Mouse (Mus musculus) left cerebral cortex, postnatal 10 days (tissue): ENCODE measurements at regions not wholly inside any gene's neighbourhood (a gene's known extent, or its start where the extent isn't known, plus 50 kb on each side); places are given as distances from the start of the nearest gene placed in this dataset.
A peak's percentile ranks its signal among the peaks of the same experiment; 100 is the strongest.

Source experiments
- DNase-seq, 2 experiments: peaks; one replicate each; pipeline ENCODE4 v3.0.0; 2021 to 2022; ENCODE audit warnings: low spot score in 2 of 2, mixed read lengths in 1 of 2; ENCODE audit errors: extremely low spot score in 1 of 2
- intact Hi-C: fragments of 180-260 bp; cut with DNase I; formaldehyde crosslinking; loops from one replicate; pipeline ENCODE4 v1.15.1; 2025

DNA sequence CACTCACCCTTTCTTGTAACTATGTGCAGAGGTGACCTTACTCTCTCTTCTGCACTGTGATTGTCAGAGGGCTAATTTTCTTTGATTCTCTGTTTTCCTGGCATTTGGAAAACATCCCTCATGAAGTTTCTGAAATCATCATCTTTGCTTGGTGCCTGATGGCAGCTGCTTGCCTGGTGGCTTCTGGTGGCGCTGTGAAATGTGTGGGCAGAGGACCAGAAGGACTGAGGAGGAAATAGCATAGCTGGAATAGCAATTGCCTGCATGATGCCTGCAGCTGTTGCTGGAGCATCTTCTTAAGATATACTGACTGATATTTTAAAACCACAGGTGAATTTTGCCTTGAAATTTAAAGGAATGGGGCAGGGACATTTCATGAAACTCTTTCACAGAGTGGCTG is 502.6 kb upstream of the Pkn2 start:
- intact Hi-C loops: loop anchor here (5.0 kb wide), 1 partner anchor 142 kb away; no protein-coding TSS in a partner anchor
- peak; percentile 32 to 38 for DNase-seq

DNA sequence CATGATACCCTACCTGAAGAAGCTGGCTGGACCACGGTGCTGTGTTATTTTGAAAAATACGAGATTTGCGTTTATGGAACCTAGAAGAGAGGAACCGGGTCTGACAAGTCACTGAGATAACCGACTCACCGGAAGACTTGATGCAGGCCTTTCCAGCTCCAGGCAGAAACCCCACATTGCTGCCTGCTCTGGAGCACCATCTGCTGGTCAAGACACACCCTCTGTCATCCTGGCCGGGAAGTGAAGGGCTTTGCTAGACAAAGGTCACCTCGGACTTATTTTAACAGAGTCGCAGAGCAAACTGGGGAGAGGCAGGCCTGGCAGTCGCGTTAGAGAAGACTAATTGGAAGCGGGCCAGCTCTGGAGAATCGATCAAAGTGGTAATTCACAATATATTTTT is 497.4 kb upstream of the Pkn2 start:
- intact Hi-C loops: no loop called here

DNA sequence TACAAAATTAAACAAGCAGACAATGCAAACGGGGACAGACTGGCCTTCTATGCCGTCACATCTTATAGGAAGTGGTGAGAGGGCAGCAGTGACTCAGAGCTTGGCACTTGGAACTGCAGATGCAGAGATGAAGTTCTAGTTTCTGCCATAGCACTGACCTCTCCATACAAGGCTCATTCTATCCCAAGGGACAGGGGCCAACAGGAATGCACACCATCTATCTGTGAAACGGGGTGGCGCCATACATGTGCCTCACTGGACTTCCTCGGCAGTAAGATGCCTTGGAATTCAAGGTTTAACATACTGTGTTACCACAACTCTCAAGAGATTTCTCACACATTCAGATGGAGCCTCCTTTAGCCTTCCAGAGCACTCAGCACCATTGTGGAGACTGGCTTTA is 495.6 kb upstream of the Pkn2 start:
- no peak for DNase-seq
- intact Hi-C loops: no loop called here

More for the DNA sequence above, 497.4 kb upstream of the Pkn2 start:
- DNase-seq: peak; percentile 35 to 65

DNA sequence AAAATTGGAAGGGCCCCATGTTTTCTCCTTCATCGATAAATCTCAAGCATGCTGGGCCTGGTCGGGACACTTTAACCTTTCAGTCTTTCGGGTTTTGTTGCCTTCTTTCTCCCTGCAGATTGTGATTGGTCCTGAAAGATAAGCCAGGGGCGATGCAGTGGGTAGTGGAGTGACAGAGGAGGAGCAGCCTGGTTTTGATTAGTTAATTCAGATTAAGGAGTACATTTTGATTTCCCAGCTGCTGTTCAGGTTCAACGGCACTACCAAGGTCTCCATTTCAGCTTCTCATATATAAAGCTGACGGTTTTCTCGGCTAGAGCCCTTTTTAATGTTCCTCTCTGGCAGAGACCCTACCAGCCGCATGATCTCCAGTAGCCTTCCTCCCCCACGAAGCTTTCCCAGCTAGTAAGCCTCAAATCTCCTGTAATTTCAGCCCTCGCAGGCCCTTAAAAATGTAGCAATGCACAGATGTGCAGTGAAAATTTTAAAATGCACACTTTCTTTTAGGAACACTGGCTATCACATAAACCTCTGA is 493.8 kb upstream of the Pkn2 start:
- intact Hi-C loops: no loop called here
- no peak for DNase-seq

DNA sequence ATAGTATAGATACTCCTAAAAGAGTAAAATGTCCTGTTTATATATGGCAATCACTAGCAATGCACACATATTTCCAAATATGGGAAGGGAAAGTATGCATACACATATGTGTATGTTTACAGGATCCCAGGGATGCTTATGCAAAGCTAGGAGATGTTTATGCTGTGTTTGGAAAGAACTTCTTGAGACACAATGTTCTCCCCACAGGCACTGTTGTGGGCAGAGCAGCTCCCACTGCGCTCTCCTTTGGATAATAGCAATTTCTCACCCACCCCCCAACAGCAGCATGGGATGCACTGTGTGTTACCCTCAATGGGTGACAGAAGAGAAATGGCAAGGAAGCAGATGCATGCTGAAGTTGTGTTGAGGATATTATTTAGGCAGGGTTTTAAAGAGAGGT is 491.7 kb upstream of the Pkn2 start:
- intact Hi-C loops: no loop called here
- no peak for DNase-seq

DNA sequence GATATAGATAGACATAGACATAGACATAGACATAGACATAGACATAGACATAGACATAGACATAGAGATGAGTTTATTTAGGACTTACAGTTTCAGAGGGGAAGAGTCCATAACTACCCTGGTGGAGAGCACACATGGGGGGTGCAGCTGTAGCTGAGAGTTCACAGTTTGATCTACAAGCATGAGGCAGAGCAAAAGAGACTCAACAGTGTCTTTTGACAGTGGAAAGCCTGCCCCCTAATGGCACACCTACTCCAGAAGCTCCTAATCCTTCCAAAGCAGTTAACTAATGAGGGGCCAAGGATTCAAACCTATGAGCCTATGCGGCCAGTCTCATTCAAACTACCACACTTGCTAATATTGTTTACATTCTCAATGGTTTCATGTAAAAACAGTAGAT is 487.2 kb upstream of the Pkn2 start:
- DNase-seq: no peak
- intact Hi-C loops: no loop called here

DNA sequence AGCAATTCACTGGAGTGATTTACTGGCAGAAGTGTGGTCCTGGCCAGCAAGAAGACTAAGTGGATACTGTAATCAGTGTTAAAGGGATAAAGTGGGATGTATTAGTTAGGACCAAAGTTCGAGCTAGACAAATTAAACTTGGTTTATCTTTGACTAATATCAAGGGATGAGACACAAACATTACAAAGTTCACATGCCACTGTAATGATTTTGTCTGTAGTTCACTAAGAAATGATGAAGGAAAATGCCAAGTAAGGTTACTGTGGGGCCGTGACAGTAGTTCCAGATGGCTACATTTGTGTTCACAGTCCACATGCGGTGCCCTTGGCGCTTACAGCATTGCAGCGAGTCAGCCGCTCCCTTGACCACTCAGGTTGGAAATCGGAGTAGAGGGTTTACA is 458.2 kb upstream of the Pkn2 start:
- intact Hi-C loops: no loop called here
- DNase-seq: no peak

DNA sequence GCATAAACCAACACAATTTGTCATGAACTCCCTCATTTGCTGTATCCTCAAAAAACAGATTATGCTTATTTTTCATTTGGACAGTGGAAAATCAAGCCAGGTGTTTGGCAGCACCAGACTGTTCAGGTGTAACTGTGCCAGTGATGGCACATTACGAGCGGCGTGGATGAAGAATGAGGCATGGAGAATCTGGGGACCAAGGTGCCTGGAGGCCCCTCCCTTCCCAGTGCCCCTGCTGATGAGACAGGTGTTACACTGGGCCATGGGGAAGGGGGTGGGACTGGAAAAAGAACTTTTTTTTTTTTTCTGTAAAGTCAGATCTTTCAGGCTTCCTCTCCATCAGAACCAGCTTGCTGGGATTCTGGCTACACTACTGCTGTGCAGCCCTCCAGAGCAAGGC is 451.5 kb upstream of the Pkn2 start:
- DNase-seq: no peak
- intact Hi-C loops: no loop called here

DNA sequence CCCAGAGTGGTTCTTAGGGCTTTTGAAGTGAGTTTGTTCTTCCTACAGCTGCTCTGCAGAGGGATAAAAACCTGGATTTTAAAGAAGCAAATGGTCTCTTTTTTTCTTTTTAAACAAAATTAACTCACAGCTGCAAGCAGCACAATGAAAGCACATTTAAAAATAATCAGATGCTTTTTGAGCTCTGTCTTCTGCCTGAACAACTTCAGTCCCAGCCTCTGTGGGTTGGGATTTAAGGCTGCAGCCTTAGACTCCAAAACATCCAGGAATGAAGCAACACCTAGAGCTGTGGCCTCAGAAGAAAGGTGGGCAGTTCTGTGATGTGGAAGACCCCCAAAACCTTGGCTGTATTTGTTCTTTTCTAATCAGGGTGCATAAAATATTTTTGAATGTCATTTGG is 446.7 kb upstream of the Pkn2 start:
- DNase-seq: no peak
- intact Hi-C loops: no loop called here

DNA sequence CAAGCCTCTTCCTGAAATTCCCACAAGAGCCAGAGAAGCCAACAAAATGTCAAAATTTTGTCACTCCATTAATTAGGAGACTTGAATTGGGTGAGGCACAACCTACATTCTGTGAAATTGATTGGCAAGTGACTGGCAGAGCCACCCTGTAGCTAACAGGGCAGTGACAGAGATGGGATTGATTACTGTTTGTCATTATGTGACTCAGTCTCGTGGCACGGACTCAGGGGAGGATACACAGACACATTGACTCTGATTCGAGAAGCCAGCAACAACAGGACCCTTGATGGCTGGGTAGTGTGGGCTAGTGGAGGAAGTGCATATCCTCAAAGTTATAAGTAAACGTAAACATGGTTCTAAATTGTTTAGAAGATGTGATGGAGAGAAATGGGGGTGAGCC is 445.8 kb upstream of the Pkn2 start:
- intact Hi-C loops: no loop called here
- DNase-seq: no peak

DNA sequence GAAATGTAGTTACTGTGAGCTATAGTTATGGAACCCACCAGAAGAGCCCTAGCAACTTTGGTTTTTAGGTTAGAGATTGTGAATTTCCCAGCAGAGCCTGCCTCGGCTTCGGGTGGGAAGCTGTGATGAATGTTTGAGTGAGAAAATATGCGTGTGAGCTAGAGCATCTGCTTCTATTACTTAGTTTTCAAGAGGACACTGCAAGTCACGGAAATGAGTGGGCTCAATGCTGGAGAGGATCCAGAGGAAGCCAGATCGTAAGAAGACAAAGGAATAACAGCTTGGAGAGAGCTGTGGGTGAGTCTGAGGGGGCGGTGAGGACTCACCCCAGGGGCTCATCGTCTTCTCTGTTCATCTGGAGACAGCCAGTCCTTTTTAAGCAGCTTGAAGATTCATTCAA is 434.7 kb upstream of the Pkn2 start:
- intact Hi-C loops: no loop called here
- DNase-seq: peak; percentile 36 to 71

DNA sequence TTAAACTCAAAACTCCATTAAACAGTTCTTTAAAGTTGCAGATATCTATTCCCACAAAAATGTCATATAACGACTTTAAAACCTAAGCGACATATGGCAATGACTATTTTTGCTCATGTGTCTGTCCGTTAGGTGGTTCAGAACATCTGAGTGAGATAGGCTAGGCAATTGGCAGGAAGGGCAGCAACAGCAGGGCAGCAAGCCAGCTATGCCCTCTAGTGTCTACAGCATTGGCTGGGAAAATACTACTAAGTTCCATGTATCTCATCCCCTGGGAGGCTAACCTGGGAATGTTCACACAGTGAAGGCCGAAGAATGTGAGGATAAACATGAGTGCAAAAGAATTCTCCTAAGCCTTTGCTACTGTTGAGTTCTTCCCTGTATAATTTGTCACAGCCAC is 410.0 kb upstream of the Pkn2 start:
- intact Hi-C loops: no loop called here
- DNase-seq: peak in 1 of 2 experiments; percentile 20

DNA sequence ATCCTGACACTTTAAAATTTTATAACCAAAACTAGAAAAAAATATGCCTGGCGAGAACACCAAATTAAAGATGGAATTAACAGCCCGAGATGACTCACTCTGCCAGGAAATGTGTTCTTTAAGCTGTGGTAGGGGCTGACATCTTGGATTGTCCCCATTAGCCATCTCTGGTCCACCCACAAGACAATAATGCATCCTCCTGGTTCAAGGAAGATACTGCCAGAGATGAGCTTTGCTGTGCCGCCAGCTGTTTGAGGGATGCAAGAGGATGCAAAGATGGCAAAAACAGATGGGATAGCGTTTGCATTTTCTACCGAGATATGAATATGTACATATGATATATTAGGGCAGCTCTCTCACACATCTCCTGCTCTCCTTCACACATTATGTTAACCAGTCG is 382.3 kb upstream of the Pkn2 start:
- DNase-seq: peak in 1 of 2 experiments; percentile 23
- intact Hi-C loops: no loop called here

DNA sequence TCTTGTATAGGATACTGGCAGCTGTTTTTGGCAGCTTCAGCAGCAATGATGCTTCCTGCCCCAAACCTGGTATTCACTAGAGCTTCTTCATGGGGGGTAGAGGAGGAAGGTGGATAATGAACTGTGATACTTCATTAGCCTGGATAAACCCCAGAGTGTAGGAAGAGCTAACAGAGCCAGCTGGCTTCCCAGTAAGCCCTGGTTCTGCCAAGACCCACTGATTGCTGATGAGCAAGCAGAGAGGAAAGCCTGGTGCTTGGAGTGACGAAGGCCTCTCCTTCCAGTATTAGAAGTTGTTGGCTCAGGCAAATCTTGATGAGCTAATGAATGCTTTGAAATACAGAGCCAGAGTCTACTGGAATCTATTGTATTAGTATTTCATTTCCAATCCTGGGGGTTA is 370.8 kb upstream of the Pkn2 start:
- DNase-seq: no peak

DNA sequence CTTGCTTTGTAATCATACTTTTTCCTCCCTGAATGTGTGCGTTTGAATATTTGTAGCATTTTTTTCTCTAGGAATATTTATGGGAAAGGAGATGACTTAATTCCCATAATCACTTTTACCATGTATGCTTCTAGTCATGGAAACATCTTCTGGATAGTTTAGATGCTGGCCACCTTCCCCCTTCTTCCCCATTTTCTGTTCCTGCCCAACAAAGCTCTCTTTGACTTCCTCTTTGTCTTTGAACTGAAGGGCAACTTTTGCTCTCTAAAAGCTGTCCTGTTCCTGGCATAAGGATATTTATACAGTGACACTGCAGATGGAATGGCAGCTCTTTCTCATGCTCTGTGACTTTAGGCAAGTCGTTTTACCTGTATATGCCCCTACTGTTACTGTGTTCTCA is 370.2 kb upstream of the Pkn2 start:
- DNase-seq: no peak
- intact Hi-C loops: no loop called here

More for the DNA sequence above, 370.8 kb upstream of the Pkn2 start:
- intact Hi-C loops: no loop called here

DNA sequence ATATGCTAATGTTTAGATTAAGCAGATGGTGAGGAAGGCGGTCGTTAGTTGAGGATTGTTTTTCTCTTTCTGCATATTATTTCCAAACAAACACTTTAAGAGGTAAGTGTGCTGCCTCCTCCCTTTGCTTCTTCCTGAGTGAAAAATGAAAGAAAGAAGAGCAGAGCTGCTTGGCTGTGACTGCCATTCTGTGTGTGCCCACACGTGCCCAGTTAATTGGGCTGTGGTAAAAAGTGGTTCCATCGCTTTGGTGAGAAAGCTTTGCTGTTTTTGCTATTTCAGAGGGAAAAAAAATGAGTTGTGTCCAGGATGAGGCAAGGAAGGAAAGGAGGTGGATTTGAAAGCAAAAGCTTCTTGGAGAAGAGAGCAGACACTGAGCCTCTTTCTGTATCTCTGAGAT is 360.9 kb upstream of the Pkn2 start:
- DNase-seq: no peak
- intact Hi-C loops: loop anchor here (5.0 to 10.0 kb wide), 4 partner anchors 140 to 1000 kb away; partner anchors contain the start of gene Lmo4

DNA sequence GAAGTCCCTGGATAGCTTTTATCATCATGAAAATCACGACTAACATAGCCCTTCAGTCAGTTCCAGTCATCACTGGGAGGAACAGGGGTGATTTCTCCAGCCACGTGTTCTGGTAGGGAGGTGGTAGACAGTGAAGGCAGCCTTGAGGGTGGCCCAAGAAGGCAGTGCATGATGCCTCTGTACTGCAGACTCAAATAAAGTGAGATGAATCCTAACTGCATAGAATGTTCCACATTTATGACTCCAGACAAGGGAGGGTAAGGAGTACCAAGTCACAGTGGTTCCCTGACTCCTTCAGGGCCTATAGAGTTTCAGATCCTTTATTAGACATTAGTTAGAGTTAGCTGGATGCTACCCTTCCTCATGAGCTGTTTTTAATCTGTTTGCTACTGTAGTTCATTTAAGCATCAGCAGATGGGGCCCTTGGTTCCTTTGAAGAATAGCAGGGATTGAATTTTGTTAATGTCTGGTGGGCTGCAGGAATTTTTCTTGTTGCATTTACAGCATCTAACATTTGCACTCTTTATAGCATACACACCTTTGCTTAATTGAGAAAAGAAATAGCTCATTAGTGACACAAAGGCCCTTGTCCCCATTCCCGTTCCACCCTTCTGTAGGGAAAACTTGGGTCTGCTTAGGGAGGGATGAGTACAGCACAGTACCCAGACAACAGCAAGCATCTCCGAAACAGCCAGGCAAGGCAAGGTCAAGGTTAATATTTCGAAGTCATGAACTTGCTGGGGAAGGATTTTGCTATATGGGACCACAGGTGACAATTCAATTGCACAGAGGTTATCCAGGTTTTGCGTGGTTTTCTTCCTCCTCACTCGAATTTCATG is 359.0 kb upstream of the Pkn2 start:
- DNase-seq: peak in 1 of 2 experiments; percentile 72
- intact Hi-C loops: loop anchor here (5.0 to 10.0 kb wide), 4 partner anchors 142 to 1002 kb away; partner anchors contain the start of gene Lmo4

DNA sequence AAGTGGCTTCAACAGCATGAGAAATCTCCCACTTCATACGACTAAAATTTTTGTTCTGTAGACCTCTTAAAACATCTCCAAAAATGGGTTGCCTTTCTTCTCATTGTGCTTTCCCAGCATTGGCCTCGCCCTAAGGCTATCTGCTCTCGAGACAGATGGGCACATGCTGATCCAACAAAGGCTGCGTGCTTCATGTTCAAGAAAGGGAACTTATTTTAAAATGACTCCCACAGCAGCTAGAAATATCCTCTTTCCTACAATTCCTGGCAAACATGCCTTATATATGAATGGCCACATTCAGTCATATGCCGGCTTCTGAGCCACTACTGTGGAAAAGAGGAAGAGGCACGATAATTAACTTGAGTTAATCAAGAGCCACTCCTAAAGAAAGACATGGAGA is 356.7 kb upstream of the Pkn2 start:
- intact Hi-C loops: no loop called here
- DNase-seq: peak in 1 of 2 experiments; percentile 31

DNA sequence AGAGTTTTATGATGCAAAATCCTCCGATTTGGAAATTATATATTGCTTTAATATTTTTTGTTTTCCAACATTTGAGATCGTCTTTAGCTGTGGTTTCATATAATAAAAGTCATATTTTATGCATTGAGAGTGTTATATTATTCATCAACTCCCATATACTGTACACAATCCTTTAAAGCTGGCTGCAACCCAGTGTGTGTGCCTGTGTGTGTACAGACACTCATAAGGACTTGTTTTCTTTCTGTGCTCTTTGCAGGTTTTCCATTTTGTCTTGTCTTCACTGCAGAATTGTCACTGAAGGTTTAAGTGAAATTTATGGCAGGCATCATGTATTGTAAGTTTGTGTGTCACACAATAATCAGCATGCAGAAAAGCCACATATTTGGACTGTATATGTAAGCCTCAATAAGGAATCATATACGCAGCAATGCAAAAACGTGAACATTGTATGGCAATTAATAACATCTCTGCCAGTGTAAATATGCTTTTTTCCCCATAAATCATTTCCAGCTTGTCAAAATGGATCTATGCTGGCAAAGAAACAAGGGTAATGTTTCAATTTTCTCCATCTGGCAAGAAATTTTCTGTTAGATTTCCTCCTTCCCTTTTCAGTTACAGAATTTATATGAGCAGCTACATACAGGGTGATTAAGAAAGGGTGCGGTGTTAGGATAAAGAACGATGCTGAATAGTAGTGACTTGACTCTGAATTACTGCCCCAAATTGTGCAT is 342.4 kb upstream of the Pkn2 start:
- DNase-seq: no peak

More for the DNA sequence above, 342.4 kb upstream of the Pkn2 start:
- intact Hi-C loops: loop anchor here (10.0 kb wide), 1 partner anchor 229 kb away; no protein-coding TSS in a partner anchor
